Mouse (Mus musculus) neural tube, embryonic 12.5 days (tissue): ENCODE results near the gene Stmn3. TPM values are rescaled to one million over a fixed set of nuclear protein-coding genes. Genes with fewer than 3 reads are reported as not detected.

ENCODE experiments used
- ATAC-seq: fragments of 200-750 bp; cut with Nextera tagmentation; 2 replicates; pipeline ENCODE4 v1.8.0; 2017; ENCODE audit warnings: low read depth, mild to moderate bottlenecking, moderate TSS enrichment, moderate library complexity; ENCODE audit not compliant: low FRiP score
- H3K27ac ChIP-seq: fragments of 300-500 bp; sonication (generic); 2 replicates; pipeline ENCODE4 v1.5.1; 2016
- H3K27me3 ChIP-seq: fragments of 300-500 bp; sonication (generic); replicated peaks from 2 replicates; pipeline ENCODE4 v1.6.1; 2016; ENCODE audit warnings: mild to moderate bottlenecking
- H3K36me3 ChIP-seq: fragments of 300-500 bp; sonication (generic); 2 replicates; pipeline ENCODE4 v1.6.1; 2016; ENCODE audit warnings: mild to moderate bottlenecking
- H3K4me1 ChIP-seq: fragments of 300-500 bp; sonication (generic); 2 replicates; pipeline ENCODE4 v1.6.1; 2016
- H3K4me2 ChIP-seq: fragments of 300-500 bp; sonication (generic); replicated peaks from 2 replicates; pipeline ENCODE4 v1.6.1; 2016; ENCODE audit warnings: mild to moderate bottlenecking
- H3K4me3 ChIP-seq: fragments of 300-500 bp; sonication (generic); 2 replicates; pipeline ENCODE4 v1.5.1; 2016
- H3K9ac ChIP-seq: fragments of 300-500 bp; sonication (generic); 2 replicates; pipeline ENCODE4 v1.6.1; 2016; ENCODE audit warnings: mild to moderate bottlenecking
- H3K9me3 ChIP-seq: fragments of 300-500 bp; sonication (generic); 2 replicates; pipeline ENCODE4 v1.6.1; 2016; ENCODE audit warnings: mild to moderate bottlenecking
- WGBS: fragments of 180-500 bp; shearing (Covaris S2); methylation state at CpG from one replicate; pipeline ENCODE4 v1.1.7; 2016; 5-methylcytosine and 5-hydroxymethylcytosine counted together
- polyA plus RNA-seq: library from polyadenylated mRNA; unstranded; fragments of >200 nt; fragmentation: Nextera tagmentation; extraction: Ambion mirVana; gene quantifications from 2 replicates; pipeline ENCODE4 v1.2.1, GENCODE M21; 2016

The Stmn3 gene
- 649 and 671 TPM in 2 replicates for polyA plus RNA-seq

GRCm38 (mm10) chr2:181314080-181314810 lies at the start of gene Stmn3:
Gene Stmn3 (minus strand): TSS chr2:181314500.
- peak within 1 kb of the TSS; percentile 63 for H3K4me2 ChIP-seq
- 4% methylated on average over 23 of the region's 23 CpGs for WGBS
- peak within 1 kb of the TSS; percentile 67 for H3K4me3 ChIP-seq
- ATAC-seq: peak; percentile 86
- H3K27ac ChIP-seq: peak within 1 kb of the TSS; percentile 62
- peaks cover 21% of the 10 kb centered on the region for H3K27me3 ChIP-seq
- peak within 1 kb of the TSS; percentile 77 for H3K9ac ChIP-seq
- H3K36me3 ChIP-seq: no peaks in the 10 kb centered on the region
- H3K9me3 ChIP-seq: no peaks in the 10 kb centered on the region
- H3K4me1 ChIP-seq: peaks cover 13% of the 10 kb centered on the region; the same call in 1 of the 2 replicates

GRCm38 (mm10) chr2:181363946-181364345 lies 49.6 kb upstream of the Stmn3 start:
- ATAC-seq: no peak
- H3K9me3 ChIP-seq: no peaks in the 10 kb centered on the region
- WGBS: 88% methylated on average over 3 of the region's 3 CpGs
- peak overlapping the region; percentile 89 for H3K9ac ChIP-seq
- H3K27me3 ChIP-seq: no peaks in the 10 kb centered on the region
- H3K36me3 ChIP-seq: peaks cover 39% of the 10 kb centered on the region
- peaks cover 28% of the 10 kb centered on the region for H3K4me1 ChIP-seq
- peak overlapping the region; percentile 93 for H3K4me2 ChIP-seq
- H3K4me3 ChIP-seq: peak overlapping the region; percentile 86
- H3K27ac ChIP-seq: no peak overlapping the region

- 82% methylated on average over 3 of the region's 3 CpGs for WGBS
- H3K4me3 ChIP-seq: no peak overlapping the region
- H3K36me3 ChIP-seq: peaks cover 93% of the 10 kb centered on the region
- no peak for ATAC-seq
- H3K4me2 ChIP-seq: no peak overlapping the region
- H3K4me1 ChIP-seq: no peaks in the 10 kb centered on the region
- H3K27ac ChIP-seq: no peak overlapping the region
- H3K27me3 ChIP-seq: no peaks in the 10 kb centered on the region
- no peak overlapping the region for H3K9ac ChIP-seq
- no peaks in the 10 kb centered on the region for H3K9me3 ChIP-seq
Measured at GRCm38 (mm10) chr2:181356780-181357179, 42.5 kb upstream of the Stmn3 start.

GRCm38 (mm10) chr2:181342766-181343165 lies 28.5 kb upstream of the Stmn3 start:
- 95% methylated on average over 6 of the region's 6 CpGs for WGBS
- peaks cover 78% of the 10 kb centered on the region for H3K36me3 ChIP-seq
- no peaks in the 10 kb centered on the region for H3K4me1 ChIP-seq
- no peak overlapping the region for H3K4me3 ChIP-seq
- H3K27ac ChIP-seq: no peak overlapping the region
- no peak overlapping the region for H3K4me2 ChIP-seq
- H3K9me3 ChIP-seq: no peaks in the 10 kb centered on the region
- no peaks in the 10 kb centered on the region for H3K27me3 ChIP-seq
- ATAC-seq: no peak
- no peak overlapping the region for H3K9ac ChIP-seq

GRCm38 (mm10) chr2:181340426-181340825 lies 26.1 kb upstream of the Stmn3 start:
- H3K4me1 ChIP-seq: no peaks in the 10 kb centered on the region
- H3K9me3 ChIP-seq: no peaks in the 10 kb centered on the region
- H3K27me3 ChIP-seq: no peaks in the 10 kb centered on the region
- H3K36me3 ChIP-seq: peaks cover 76% of the 10 kb centered on the region
- 90% methylated on average over 4 of the region's 4 CpGs for WGBS
- ATAC-seq: no peak
- H3K9ac ChIP-seq: no peak overlapping the region
- H3K4me3 ChIP-seq: no peak overlapping the region
- H3K4me2 ChIP-seq: no peak overlapping the region
- no peak overlapping the region for H3K27ac ChIP-seq

GRCm38 (mm10) chr2:181334023-181334422 lies 19.7 kb upstream of the Stmn3 start:
- H3K36me3 ChIP-seq: peaks cover 63% of the 10 kb centered on the region

GRCm38 (mm10) chr2:181332542-181332941 lies 18.2 kb upstream of the Stmn3 start:
- Histone ChIP-seq H3K4me2 (no peak overlapping the region), H3K27me3 (no peaks in the 10 kb centered on the region), H3K4me1 (no peaks in the 10 kb centered on the region), H3K9ac (no peak overlapping the region), H3K4me3 (no peak overlapping the region), H3K27ac (no peak overlapping the region), H3K36me3 (peaks cover 67% of the 10 kb centered on the region), H3K9me3 (no peaks in the 10 kb centered on the region)
- ATAC-seq: no peak

More at GRCm38 (mm10) chr2:181334023-181334422, 19.7 kb upstream of the Stmn3 start:
- H3K4me1 ChIP-seq: no peaks in the 10 kb centered on the region
- H3K27me3 ChIP-seq: no peaks in the 10 kb centered on the region
- no peak overlapping the region for H3K27ac ChIP-seq
- no peak for ATAC-seq
- 68% methylated on average over 3 of the region's 3 CpGs for WGBS
- H3K9me3 ChIP-seq: no peaks in the 10 kb centered on the region
- H3K9ac ChIP-seq: no peak overlapping the region
- H3K4me2 ChIP-seq: no peak overlapping the region
- no peak overlapping the region for H3K4me3 ChIP-seq

- Histone ChIP-seq H3K4me2 (no peak overlapping the region), H3K4me1 (no peaks in the 10 kb centered on the region), H3K27me3 (no peaks in the 10 kb centered on the region), H3K27ac (no peak overlapping the region), H3K4me3 (no peak overlapping the region), H3K9me3 (no peaks in the 10 kb centered on the region), H3K9ac (no peak overlapping the region), H3K36me3 (peaks cover 80% of the 10 kb centered on the region)
- no peak for ATAC-seq
- WGBS: 90% methylated on average over 2 of the region's 2 CpGs
Measured at GRCm38 (mm10) chr2:181326098-181326497, 11.8 kb upstream of the Stmn3 start.

GRCm38 (mm10) chr2:181322136-181322535 lies 7.8 kb upstream of the Stmn3 start:
- Histone ChIP-seq H3K27me3 (no peaks in the 10 kb centered on the region), H3K36me3 (peaks cover 52% of the 10 kb centered on the region), H3K27ac (no peak overlapping the region), H3K9me3 (no peaks in the 10 kb centered on the region), H3K9ac (no peak overlapping the region), H3K4me2 (no peak overlapping the region), H3K4me1 (peaks cover 7% of the 10 kb centered on the region), H3K4me3 (no peak overlapping the region)
- ATAC-seq: no peak
- WGBS: 69% methylated on average over 5 of the region's 5 CpGs

GRCm38 (mm10) chr2:181320103-181320499 lies 5.8 kb upstream of the Stmn3 start:
- WGBS: 13% methylated on average over 7 of the region's 7 CpGs
- H3K4me2 ChIP-seq: peak overlapping the region; percentile 73
- peak overlapping the region; percentile 55 for H3K9ac ChIP-seq
- no peak overlapping the region for H3K27ac ChIP-seq
- peak; percentile 8; the same call in 1 of the 2 replicates for ATAC-seq
- H3K9me3 ChIP-seq: no peaks in the 10 kb centered on the region
- peaks cover 7% of the 10 kb centered on the region for H3K4me1 ChIP-seq
- H3K36me3 ChIP-seq: peaks cover 32% of the 10 kb centered on the region
- H3K27me3 ChIP-seq: peaks cover 7% of the 10 kb centered on the region; the same call in 1 of the 2 replicates
- peak overlapping the region; percentile 55 for H3K4me3 ChIP-seq

- H3K9me3 ChIP-seq: no peaks in the 10 kb centered on the region
- no peak within 1 kb of the TSS for H3K27ac ChIP-seq
- WGBS: 7% methylated on average over 40 of the region's 40 CpGs
- H3K27me3 ChIP-seq: peaks cover 13% of the 10 kb centered on the region; the same call in 1 of the 2 replicates
- H3K36me3 ChIP-seq: peaks cover 26% of the 10 kb centered on the region
- H3K9ac ChIP-seq: peak within 1 kb of the TSS; percentile 55
- H3K4me2 ChIP-seq: peak within 1 kb of the TSS; percentile 73
- ATAC-seq: peak; percentile 96
- peaks cover 7% of the 10 kb centered on the region for H3K4me1 ChIP-seq
- H3K4me3 ChIP-seq: peak within 1 kb of the TSS; percentile 55
Measured at GRCm38 (mm10) chr2:181319248-181320102, 5.2 kb upstream of the Stmn3 start, which contains the start of gene Rtel1. Gene Rtel1 (plus strand): TSS chr2:181319739.
